Mouse (Mus musculus) MEL (cell line): Measurements from ENCODE around the gene Arpp21.

Experiments
- CTCF ChIP-seq, 3 experiments: IDR thresholded peaks in 2 of 3; conservative IDR thresholded peaks in 1 of 3; 2 replicates each; pipeline ENCODE4 v1.5.1; 2011 to 2012; ENCODE audit warnings: low read length in 3 of 3, low read depth in 2 of 3, mild to moderate bottlenecking in 2 of 3, improper control_type of control experiment in 1 of 3, inconsistent platforms in 1 of 3, mixed read lengths in 1 of 3, moderate library complexity in 1 of 3; ENCODE audit not compliant: control insufficient read depth in 1 of 3, insufficient read depth in 1 of 3, poor library complexity in 1 of 3, severe bottlenecking in 1 of 3
- ELF1 ChIP-seq: IDR thresholded peaks from 2 replicates; pipeline ENCODE4 v1.6.1; 2014; ENCODE audit warnings: low read depth, mild to moderate bottlenecking, inconsistent platforms, low read length, improper control_type of control experiment, moderate library complexity
- ETS1 ChIP-seq: IDR thresholded peaks from 2 replicates; pipeline ENCODE4 v1.6.1; 2012; ENCODE audit warnings: low read depth, mild to moderate bottlenecking, inconsistent platforms, low read length, improper control_type of control experiment, moderate library complexity
- KAT2A ChIP-seq: conservative IDR thresholded peaks from 2 replicates; pipeline ENCODE4 v1.6.1; 2012; ENCODE audit warnings: low read depth, low read length, improper control_type of control experiment, inconsistent platforms
- MAZ ChIP-seq: IDR thresholded peaks from 2 replicates; pipeline ENCODE4 v1.6.1; 2012; ENCODE audit warnings: low read depth, mild to moderate bottlenecking, inconsistent platforms, low read length, improper control_type of control experiment
- POLR2A ChIP-seq, 2 experiments: IDR thresholded peaks; 2 replicates each; pipeline ENCODE4 v1.6.1; 2011 to 2012; ENCODE audit warnings: low read length in 2 of 2, mild to moderate bottlenecking in 2 of 2, control low read depth in 1 of 2, improper control_type of control experiment in 1 of 2, low read depth in 1 of 2, moderate library complexity in 1 of 2; ENCODE audit not compliant: control insufficient read depth in 1 of 2, insufficient read depth in 1 of 2, poor library complexity in 1 of 2
- POLR2AphosphoS2 ChIP-seq: IDR thresholded peaks from 2 replicates; pipeline ENCODE4 v1.6.1; 2011; ENCODE audit warnings: low read length, improper control_type of control experiment
- RCOR1 ChIP-seq: IDR thresholded peaks from 2 replicates; pipeline ENCODE4 v1.6.1; 2012; ENCODE audit warnings: low read depth, mild to moderate bottlenecking, inconsistent platforms, low read length, improper control_type of control experiment
- SMC3 ChIP-seq: IDR thresholded peaks from 2 replicates; pipeline ENCODE4 v1.6.1; 2011; ENCODE audit warnings: low read depth, low read length, improper control_type of control experiment
- TAL1 ChIP-seq: IDR thresholded peaks from 2 replicates; pipeline ENCODE4 v1.6.1; 2012; ENCODE audit warnings: mild to moderate bottlenecking, inconsistent platforms, low read length, moderate library complexity, mixed read lengths
- TCF12 ChIP-seq: IDR thresholded peaks from 2 replicates; pipeline ENCODE4 v1.6.1; 2014; ENCODE audit warnings: low read depth, mild to moderate bottlenecking, inconsistent platforms, low read length, improper control_type of control experiment, moderate library complexity
- USF1 ChIP-seq: IDR thresholded peaks from 2 replicates; pipeline ENCODE4 v1.6.1; 2014; ENCODE audit warnings: low read depth, mild to moderate bottlenecking, inconsistent platforms, low read length, improper control_type of control experiment, moderate library complexity
- ZC3H11A ChIP-seq: IDR thresholded peaks from 2 replicates; pipeline ENCODE4 v1.6.1; 2012; ENCODE audit warnings: low read depth, mild to moderate bottlenecking, inconsistent platforms, low read length, improper control_type of control experiment

DNA sequence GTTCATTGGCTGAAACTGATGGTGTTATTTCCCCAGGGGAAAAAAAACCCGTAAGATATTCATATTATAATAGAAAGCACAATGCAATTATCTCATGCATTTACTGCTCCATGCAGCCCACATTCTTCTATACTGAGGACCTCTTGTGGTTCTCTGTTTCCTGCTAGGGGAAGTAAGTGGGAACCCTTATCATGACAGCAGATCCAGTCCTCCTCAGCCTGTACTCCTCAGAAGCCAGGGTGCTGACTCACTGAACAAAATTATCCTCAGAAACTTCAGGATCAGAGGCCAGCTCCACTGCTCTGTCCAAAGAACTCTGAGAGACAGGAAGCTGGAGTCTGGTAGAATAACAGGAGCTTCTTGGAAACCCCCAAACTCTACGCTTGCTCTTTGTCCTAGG, 10.7 kb downstream of the Arpp21 start:
- TF ChIP-seq ELF1 (no peak), ETS1 (peak; percentile 37; the same call in 1 of the 2 replicates), SMC3 (peak; percentile 14), CTCF (IDR thresholded peaks at IDR 0.05 in 2 of 3, conservative IDR thresholded peaks at IDR 0.05 in 1 of 3; ENCODE audit: control insufficient read depth in 1 of 3, insufficient read depth in 1 of 3, low read depth in 2 of 3, low read length in 3 of 3, poor library complexity in 1 of 3, severe bottlenecking in 1 of 3) (peak in 1 of 3 experiments; percentile 10; a peak in 2 of 6 replicates), KAT2A (no peak), POLR2A (IDR thresholded peaks at IDR 0.05; ENCODE audit: control insufficient read depth in 1 of 2, insufficient read depth in 1 of 2, low read depth in 1 of 2, low read length in 2 of 2, poor library complexity in 1 of 2) (no peak), POLR2AphosphoS2 (no peak), ZC3H11A (peak; percentile 14; the same call in 1 of the 2 replicates), TCF12 (peak; percentile 50; the same call in 1 of the 2 replicates), USF1 (no peak), TAL1 (no peak), RCOR1 (peak; percentile 41), MAZ (no peak)
